Mouse (Mus musculus) left cerebral cortex, postnatal 36 days (tissue): ENCODE data around the gene Klk9. TPM values are rescaled to one million over a fixed set of nuclear protein-coding genes. Genes with fewer than 3 reads are reported as not detected.

Source experiments
- DNase-seq, 2 experiments: peaks; one replicate each; pipeline ENCODE4 v3.0.0; 2021 to 2022; ENCODE audit warnings: low spot score in 2 of 2, mixed read lengths in 1 of 2
- intact Hi-C: fragments of 180-260 bp; cut with DNase I; formaldehyde crosslinking; loops from one replicate; pipeline ENCODE4 v1.15.1; 2025
- total RNA-seq, 2 experiments: library from RNA; stranded (reverse); gene quantifications; 2 replicates each; pipeline ENCODE4 v1.2.3; 2021

Gene Klk9
- total RNA-seq, 2 experiments from 2014 or later, result not detected

GRCm38 (mm10) chr7:43785286-43785685 is 6.4 kb upstream of the Klk9 start:
- no peak for DNase-seq
- intact Hi-C loops, result loop anchor here (10.0 kb wide), 1 partner anchor 90 kb away; no protein-coding TSS in a partner anchor

GRCm38 (mm10) chr7:43788096-43788495 is 3.6 kb upstream of the Klk9 start:
- intact Hi-C loops, result loop anchor here (10.0 kb wide), 1 partner anchor 87 kb away; no protein-coding TSS in a partner anchor
- DNase-seq, result no peak

- intact Hi-C loops, result loop anchor here (10.0 kb wide), 1 partner anchor 86 kb away; no protein-coding TSS in a partner anchor
Observed at GRCm38 (mm10) chr7:43789295-43789694, 2.4 kb upstream of the Klk9 start.

GRCm38 (mm10) chr7:43796355-43796754 is 4.7 kb downstream of the Klk9 start:
- intact Hi-C loops, result no loop called here
- DNase-seq, result no peak

More at GRCm38 (mm10) chr7:43789295-43789694, 2.4 kb upstream of the Klk9 start:
- DNase-seq, result no peak

- intact Hi-C loops, result no loop called here
Observed at GRCm38 (mm10) chr7:43797333-43797769, 5.7 kb downstream of the Klk9 start, which contains the start of gene Klk8. Gene Klk8 (plus strand): TSS chr7:43797577.

DNA sequence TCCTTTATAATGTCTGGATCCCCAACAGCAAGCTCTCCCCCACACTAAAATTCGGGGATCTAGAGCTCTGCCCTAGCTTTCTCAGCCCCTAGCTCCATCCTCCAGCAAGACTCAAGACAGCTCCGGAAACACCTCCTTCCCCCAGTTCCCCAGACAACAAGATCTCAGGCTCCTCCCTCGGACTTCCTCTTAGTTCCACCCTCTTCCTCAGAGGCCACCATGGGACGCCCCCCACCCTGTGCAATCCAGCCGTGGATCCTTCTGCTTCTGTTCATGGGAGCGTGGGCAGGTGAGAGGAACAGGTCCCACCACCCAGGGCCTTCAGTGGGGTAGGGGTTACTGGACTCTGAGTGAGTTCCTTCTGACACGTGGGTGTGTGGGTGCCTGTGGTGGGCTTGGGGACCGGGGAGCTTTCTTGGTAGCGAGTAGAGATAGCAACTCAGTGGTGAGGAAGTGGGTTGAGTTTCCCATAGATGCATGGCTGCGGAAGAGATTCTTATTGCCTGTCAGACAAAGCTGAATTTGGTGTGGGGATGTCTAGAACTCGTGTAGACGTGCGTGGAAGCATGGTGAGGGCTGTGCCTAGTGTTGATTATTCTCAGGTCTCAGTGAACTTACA is 6.3 kb downstream of the Klk9 start:
- intact Hi-C loops, result no loop called here
- DNase-seq, result no peak

More at GRCm38 (mm10) chr7:43797333-43797769, 5.7 kb downstream of the Klk9 start, which contains the start of gene Klk8:
- DNase-seq, result no peak

DNA sequence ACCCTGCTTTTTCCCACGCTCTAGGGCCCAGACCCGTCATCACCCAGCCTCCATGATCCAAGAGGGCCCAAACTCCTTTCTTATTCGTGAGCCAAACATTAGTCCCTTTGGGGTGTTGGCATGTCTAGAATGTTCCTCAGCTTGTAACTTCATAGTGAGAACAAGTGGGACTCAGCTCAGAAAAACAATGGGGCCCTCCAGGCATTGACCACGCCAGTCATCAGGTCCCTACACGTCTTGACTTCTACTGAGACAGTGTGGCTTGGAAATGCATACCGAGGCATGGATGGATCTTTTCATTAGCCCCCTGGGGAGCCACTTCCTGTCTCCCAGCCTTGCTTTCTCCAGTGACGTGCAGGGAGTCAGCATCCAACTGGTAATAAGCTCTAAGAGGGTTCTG is 8.2 kb downstream of the Klk9 start:
- DNase-seq, result no peak
- intact Hi-C loops, result no loop called here

- DNase-seq, result no peak
Observed at GRCm38 (mm10) chr7:43810994-43811393, 19.3 kb downstream of the Klk9 start, which contains the start of gene Klk7. Gene Klk7 (plus strand): TSS chr7:43811294.

GRCm38 (mm10) chr7:43815211-43815610 is 23.5 kb downstream of the Klk9 start:
- no peak for DNase-seq
- intact Hi-C loops, result no loop called here

More at GRCm38 (mm10) chr7:43810994-43811393, 19.3 kb downstream of the Klk9 start, which contains the start of gene Klk7:
- intact Hi-C loops, result no loop called here

GRCm38 (mm10) chr7:43816746-43817145 is 25.1 kb downstream of the Klk9 start:
- DNase-seq, result no peak
- intact Hi-C loops, result no loop called here

DNA sequence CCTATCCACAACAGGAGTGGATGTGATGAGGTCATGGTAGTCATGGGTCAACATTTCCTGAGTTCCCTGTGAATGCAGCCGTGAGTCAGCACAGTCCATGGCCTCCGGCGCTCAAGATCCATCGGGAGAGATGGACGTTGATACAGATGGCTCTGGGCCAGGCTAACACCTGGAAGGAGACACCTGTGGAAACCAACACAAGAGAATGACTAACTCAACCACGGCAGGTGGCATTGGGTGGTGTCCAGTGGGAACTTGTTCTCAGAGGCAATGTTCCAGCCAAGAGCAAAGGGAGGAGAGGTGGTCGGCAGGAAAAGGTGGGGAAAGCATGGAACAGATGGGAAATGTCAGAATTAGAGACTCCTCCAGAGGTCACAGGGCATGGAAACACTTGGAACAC is 29.9 kb downstream of the Klk9 start:
- no peak for DNase-seq
- intact Hi-C loops, result no loop called here

GRCm38 (mm10) chr7:43824199-43824598 is 32.5 kb downstream of the Klk9 start, which contains the start of gene Klk6:
Gene Klk6 (plus strand): TSS chr7:43824499.
- no peak for DNase-seq
- intact Hi-C loops, result no loop called here

DNA sequence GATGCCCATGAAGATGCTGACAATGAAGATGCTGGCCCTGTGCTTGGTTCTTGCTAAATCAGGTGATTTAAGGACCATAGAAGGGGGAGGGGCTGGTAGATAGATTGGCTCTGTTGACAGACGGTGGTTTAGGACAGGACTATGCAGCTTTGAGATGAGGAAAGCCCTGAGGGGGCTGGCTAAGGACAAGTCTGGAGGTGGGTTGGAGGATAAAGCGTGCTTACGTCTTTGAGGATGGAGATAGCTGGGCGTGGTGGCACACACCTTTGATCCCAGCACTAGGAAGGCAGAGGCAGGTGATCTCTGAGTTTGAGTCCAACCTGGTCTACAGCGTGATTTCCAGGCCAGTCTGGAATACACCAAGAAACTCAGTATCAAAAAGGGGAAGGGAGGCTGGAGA is 34.4 kb downstream of the Klk9 start:
- no peak for DNase-seq

DNA sequence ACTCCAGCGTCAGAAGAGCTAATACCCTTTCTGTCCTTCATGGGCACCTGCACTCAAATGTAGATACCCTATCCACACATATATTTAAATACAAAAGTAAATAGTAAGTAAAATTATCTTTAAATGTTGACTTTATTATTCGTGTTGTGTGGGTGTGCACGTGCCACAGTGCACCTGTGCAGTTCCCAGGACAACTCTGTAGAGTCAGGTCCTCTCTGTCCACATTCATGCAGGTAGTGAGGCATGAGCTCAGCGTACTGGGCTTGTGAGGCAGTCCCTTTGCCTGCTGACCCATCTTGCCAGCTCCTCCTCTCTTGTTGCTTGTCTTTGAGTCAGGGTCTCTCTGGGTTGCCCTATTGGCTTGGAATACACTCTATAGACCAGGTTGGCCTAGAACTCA is 36.0 kb downstream of the Klk9 start:
- intact Hi-C loops, result no loop called here

More for the DNA sequence above, 34.4 kb downstream of the Klk9 start:
- intact Hi-C loops, result no loop called here

GRCm38 (mm10) chr7:43829006-43829405 is 37.3 kb downstream of the Klk9 start:
- intact Hi-C loops, result no loop called here
- no peak for DNase-seq

More for the DNA sequence above, 36.0 kb downstream of the Klk9 start:
- no peak for DNase-seq

- DNase-seq, result no peak
- intact Hi-C loops, result no loop called here
Observed at GRCm38 (mm10) chr7:43841701-43842100, 50.0 kb downstream of the Klk9 start, which contains the start of gene Klk5. Gene Klk5 (plus strand): TSS chr7:43841971.

GRCm38 (mm10) chr7:43843801-43844200 is 52.1 kb downstream of the Klk9 start:
- intact Hi-C loops, result no loop called here
- no peak for DNase-seq
